Mouse (Mus musculus) hindbrain, embryonic 14.5 days (tissue): Measurements from ENCODE around the gene Gm11172. TPM values are rescaled to one million over a fixed set of nuclear protein-coding genes. Genes with fewer than 3 reads are reported as not detected.

Experiments used
- ATAC-seq: fragments of 200-750 bp; cut with Nextera tagmentation; 2 replicates; pipeline ENCODE4 v1.8.0; 2017; ENCODE audit warnings: moderate number of reproducible peaks, mild to moderate bottlenecking, moderate TSS enrichment, moderate library complexity; ENCODE audit not compliant: low FRiP score
- DNase-seq: peaks from one replicate; pipeline ENCODE4 v3.0.0-alpha.2; 2015; ENCODE audit warnings: low spot score
- H3K27ac ChIP-seq: fragments of 300-500 bp; sonication (generic); 2 replicates; pipeline ENCODE4 v1.5.1; 2014; ENCODE audit warnings: mild to moderate bottlenecking, moderate library complexity
- H3K27me3 ChIP-seq: fragments of 300-500 bp; sonication (generic); 2 replicates; pipeline ENCODE4 v1.6.1; 2014; ENCODE audit warnings: mild to moderate bottlenecking, low read length, mixed read lengths; ENCODE audit not compliant: control insufficient read depth, insufficient read depth
- H3K36me3 ChIP-seq: fragments of 300-500 bp; sonication (generic); replicated peaks from 2 replicates; pipeline ENCODE4 v1.6.1; 2014; ENCODE audit not compliant: control insufficient read depth, insufficient read depth
- H3K4me1 ChIP-seq: fragments of 300-500 bp; sonication (generic); replicated peaks from 2 replicates; pipeline ENCODE4 v1.6.1; 2014; ENCODE audit warnings: antibody characterized with exemption, low read length, mixed read lengths; ENCODE audit not compliant: control insufficient read depth, insufficient read depth
- H3K4me2 ChIP-seq: fragments of 300-500 bp; sonication (generic); replicated peaks from 2 replicates; pipeline ENCODE4 v1.6.1; 2014; ENCODE audit warnings: mild to moderate bottlenecking, moderate library complexity
- H3K4me3 ChIP-seq: fragments of 300-500 bp; sonication (generic); replicated peaks from 2 replicates; pipeline ENCODE4 v1.5.1; 2014; ENCODE audit warnings: mild to moderate bottlenecking, low read length
- H3K9ac ChIP-seq: fragments of 300-500 bp; sonication (generic); 2 replicates; pipeline ENCODE4 v1.6.1; 2014
- H3K9me3 ChIP-seq: fragments of 300-500 bp; sonication (generic); 2 replicates; pipeline ENCODE4 v1.6.1; 2016; ENCODE audit warnings: low read length; ENCODE audit not compliant: control insufficient read depth
- WGBS: fragments of 180-500 bp; shearing (Covaris S2); extraction: QIAGEN DNeasy Blood & Tissue Kit; methylation state at CpG from one replicate; pipeline ENCODE4 v1.1.7; 2014; 5-methylcytosine and 5-hydroxymethylcytosine counted together
- polyA plus RNA-seq: library from polyadenylated mRNA; unstranded; fragments of >200 nt; fragmentation: Nextera tagmentation; extraction: Ambion mirVana; gene quantifications from 2 replicates; pipeline ENCODE4 v1.2.1, GENCODE M21; 2014

Gm11172 gene
- polyA plus RNA-seq = not detected in 2 replicates

DNA sequence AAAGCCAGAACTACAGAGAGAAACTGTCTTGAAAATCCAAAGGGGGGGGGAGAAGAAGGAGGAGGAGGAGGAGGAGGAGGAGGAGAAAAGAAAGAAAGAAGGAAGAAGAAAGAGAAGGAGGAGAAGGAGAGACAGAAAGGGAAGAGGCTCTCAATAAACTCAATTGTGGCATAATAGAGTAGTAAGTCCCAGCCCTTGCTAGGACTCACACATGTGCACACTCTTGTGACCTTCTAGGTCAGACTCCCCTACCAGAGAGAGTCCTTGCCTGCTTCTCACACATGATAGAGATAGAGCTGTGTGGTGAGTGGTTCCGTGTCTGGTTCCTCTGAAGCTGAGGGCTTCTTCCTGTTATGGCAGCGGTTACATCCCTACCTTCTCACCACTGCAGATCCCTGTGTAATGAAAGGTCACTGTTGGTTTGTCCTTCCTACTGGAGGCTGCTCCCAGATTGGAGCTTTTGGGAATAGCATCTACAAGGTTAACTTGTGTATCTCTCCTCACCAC is at the start of gene Gm11172:
Gene Gm11172 (plus strand): TSS at position 51 of the 507 bp plus-strand sequence.
- WGBS = 87% methylated on average over 2 of the region's 2 CpGs
- ATAC-seq = no peak
- H3K27ac ChIP-seq = no peak within 1 kb of the TSS
- H3K4me3 ChIP-seq = no peak within 1 kb of the TSS
- H3K36me3 ChIP-seq = no peaks in the 10 kb centered on the region
- no peaks in the 10 kb centered on the region for H3K9me3 ChIP-seq
- H3K4me2 ChIP-seq = no peak within 1 kb of the TSS
- DNase-seq = no peak
- no peaks in the 10 kb centered on the region for H3K4me1 ChIP-seq
- no peak within 1 kb of the TSS for H3K9ac ChIP-seq
- no peaks in the 10 kb centered on the region for H3K27me3 ChIP-seq

DNA sequence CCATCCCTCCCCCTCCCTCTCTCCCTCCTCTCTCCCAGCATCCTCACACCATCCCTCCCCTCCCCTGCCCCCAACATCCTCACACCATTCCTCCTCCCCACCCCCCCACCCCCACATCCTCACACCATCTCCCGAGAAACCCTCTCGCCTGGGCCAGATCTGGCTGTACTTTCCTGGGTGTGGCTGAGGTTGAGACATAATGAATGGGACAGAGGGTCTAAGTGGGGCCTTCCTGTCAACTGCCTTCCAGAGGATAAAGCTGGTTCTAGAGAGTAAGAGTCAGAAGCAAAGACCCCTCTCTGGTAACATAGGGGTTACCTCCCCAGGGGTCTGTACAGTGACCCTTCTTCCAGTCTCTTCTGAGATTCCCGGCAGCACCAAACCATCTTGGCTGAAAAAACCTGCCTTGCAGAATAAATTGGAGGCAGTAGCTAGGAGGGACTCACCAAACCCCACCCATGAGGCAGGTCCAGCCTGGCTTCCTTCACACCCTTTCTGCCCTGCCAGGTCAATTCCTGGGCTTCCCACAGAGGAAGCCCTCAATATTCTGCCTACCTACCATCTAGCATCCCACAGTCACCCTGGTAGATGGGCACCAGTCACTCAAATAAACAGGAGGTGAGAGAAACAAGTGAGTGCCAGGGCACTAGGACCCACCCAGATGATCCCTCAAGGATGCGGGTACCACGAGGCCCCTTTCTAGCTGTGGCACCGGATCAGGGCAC is 49.0 kb upstream of the Gm11172 start:
- no peak overlapping the region for H3K4me2 ChIP-seq
- H3K4me1 ChIP-seq = no peaks in the 10 kb centered on the region
- no peak overlapping the region for H3K9ac ChIP-seq
- no peak overlapping the region for H3K27ac ChIP-seq
- no peak overlapping the region for H3K4me3 ChIP-seq
- H3K27me3 ChIP-seq = no peaks in the 10 kb centered on the region
- ATAC-seq (no peak), DNase-seq (no peak)
- 55% methylated on average over 6 of the region's 6 CpGs for WGBS
- no peaks in the 10 kb centered on the region for H3K9me3 ChIP-seq
- H3K36me3 ChIP-seq = no peaks in the 10 kb centered on the region

DNA sequence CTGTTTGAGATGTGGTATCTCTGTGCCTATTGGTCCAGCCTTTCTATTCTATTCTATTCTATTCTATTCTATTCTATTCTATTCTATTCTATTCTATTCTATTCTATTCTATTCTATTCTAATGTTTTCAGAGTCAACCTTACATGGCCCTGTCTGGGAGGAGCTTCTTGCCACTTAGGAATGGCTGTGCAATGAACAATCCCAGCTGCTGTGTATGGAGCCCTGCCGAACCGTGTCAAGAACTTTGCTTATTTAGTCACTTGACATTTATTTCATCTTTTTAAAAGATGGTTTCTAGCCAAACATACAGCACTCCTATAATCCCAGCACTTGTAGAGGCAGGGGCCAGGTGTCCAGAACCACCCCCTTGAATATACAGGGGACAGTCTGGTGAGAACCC is 48.4 kb upstream of the Gm11172 start:
- Histone ChIP-seq H3K27ac (no peak overlapping the region), H3K9ac (no peak overlapping the region), H3K4me3 (no peak overlapping the region), H3K36me3 (no peaks in the 10 kb centered on the region), H3K27me3 (no peaks in the 10 kb centered on the region), H3K4me2 (no peak overlapping the region), H3K4me1 (no peaks in the 10 kb centered on the region), H3K9me3 (no peaks in the 10 kb centered on the region)
- DNase-seq (no peak), ATAC-seq (no peak)
- WGBS = 54% methylated on average over 2 of the region's 2 CpGs

DNA sequence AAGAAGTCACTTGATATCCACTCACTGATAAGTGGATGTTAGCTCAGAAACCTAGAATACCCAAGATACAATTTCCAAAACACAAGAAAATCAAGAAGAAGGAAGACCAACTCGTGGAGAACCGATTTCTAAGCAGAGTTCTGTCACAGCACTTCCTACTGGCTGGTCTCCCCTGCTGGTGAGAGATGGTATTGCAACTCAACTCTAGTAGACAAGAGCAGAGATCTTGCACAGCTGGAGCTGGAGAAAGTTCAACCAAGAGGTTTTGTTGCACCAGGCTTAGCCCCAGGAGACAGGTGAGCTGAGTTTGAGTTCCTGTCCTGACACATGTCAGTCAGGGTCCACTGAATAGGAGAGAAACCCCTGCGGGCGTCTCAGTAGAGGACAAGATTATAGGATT is 45.6 kb upstream of the Gm11172 start:
- H3K27me3 ChIP-seq = no peaks in the 10 kb centered on the region; the same call in 1 of the 2 replicates
- no peaks in the 10 kb centered on the region for H3K36me3 ChIP-seq
- H3K4me1 ChIP-seq = no peaks in the 10 kb centered on the region
- WGBS = 51% methylated on average over 4 of the region's 4 CpGs
- H3K9ac ChIP-seq = no peak overlapping the region
- H3K4me2 ChIP-seq = no peak overlapping the region
- ATAC-seq (no peak), DNase-seq (peak; percentile 79)
- H3K9me3 ChIP-seq = no peaks in the 10 kb centered on the region
- no peak overlapping the region for H3K27ac ChIP-seq
- H3K4me3 ChIP-seq = no peak overlapping the region

DNA sequence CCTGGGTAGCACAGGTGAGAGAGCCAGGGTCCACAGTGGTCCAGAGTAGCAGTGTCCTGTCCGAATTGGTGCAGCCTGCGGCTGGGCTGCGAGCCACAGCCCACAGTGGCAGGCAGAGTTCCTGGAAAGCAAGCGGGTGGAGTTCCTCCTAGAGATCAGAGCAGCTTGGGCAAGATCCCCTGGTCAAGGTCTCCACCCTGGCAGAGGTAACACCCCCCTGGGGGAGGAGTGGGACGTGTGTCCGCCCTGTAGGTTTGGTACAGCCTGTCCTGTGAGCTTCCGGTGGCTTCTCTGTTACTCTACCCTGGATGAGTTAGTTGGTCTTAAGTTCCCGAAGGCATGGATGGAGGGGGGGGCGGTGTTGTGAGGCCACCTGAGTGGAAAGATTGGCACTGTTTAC is 43.9 kb upstream of the Gm11172 start:
- H3K27ac ChIP-seq = no peak overlapping the region
- no peak for ATAC-seq

GRCm38 (mm10) chr16:10769661-10770060 is 43.1 kb upstream of the Gm11172 start:
- 42% methylated on average over 2 of the region's 2 CpGs for WGBS
- Histone ChIP-seq H3K9ac (no peak overlapping the region), H3K9me3 (no peaks in the 10 kb centered on the region), H3K4me1 (no peaks in the 10 kb centered on the region), H3K36me3 (no peaks in the 10 kb centered on the region), H3K27me3 (no peaks in the 10 kb centered on the region; the same call in 1 of the 2 replicates), H3K27ac (no peak overlapping the region), H3K4me3 (no peak overlapping the region), H3K4me2 (no peak overlapping the region)
- DNase-seq (no peak), ATAC-seq (no peak)

More for the DNA sequence above, 43.9 kb upstream of the Gm11172 start:
- Histone ChIP-seq H3K4me2 (no peak overlapping the region), H3K9ac (no peak overlapping the region), H3K36me3 (no peaks in the 10 kb centered on the region), H3K4me3 (no peak overlapping the region), H3K4me1 (no peaks in the 10 kb centered on the region), H3K9me3 (no peaks in the 10 kb centered on the region), H3K27me3 (no peaks in the 10 kb centered on the region; the same call in 1 of the 2 replicates)
- WGBS = 68% methylated on average over 9 of the region's 9 CpGs
- no peak for DNase-seq

DNA sequence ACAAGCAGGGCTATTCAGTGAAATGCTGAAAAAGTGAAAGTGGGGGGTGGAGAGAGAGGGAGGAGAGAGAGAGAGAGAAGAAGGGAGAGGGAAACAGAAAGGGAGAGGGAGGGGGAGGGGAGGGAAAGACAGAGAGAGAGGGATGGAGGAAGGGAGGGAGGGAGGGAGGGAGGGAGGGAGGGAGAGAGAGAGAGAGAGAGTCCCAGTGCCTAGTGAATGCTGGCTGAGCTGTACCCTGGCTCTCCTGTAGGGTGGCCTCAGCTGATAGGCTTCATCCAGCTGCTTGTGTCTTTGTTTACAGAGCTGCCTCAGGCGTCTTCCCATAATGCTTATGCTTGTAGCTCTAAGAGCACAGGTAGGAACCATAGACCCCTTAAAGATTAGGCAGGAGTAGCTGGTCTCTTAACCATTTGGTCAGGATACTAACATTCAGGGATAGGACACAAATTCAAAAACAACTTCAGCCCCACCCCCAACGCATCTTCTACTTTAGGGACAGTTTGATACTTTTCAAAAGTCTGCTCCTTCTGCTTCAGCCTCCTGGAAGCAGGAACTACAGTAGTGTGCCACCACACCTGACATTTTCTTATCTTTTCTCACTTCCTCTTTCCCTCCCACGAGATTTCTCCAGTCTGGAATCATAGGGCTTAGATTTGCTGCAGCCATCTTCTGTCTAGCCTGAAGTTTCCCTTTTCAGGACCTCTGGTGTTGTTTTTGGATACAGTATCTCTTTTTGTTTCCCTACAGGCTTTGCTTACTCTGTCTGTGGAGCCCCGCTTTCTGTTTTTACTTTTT is 42.0 kb upstream of the Gm11172 start:
- WGBS = 60% methylated on average over 4 of the region's 4 CpGs
- Histone ChIP-seq H3K4me3 (no peak overlapping the region), H3K4me2 (no peak overlapping the region), H3K27ac (no peak overlapping the region), H3K27me3 (no peaks in the 10 kb centered on the region; the same call in 1 of the 2 replicates), H3K9me3 (no peaks in the 10 kb centered on the region), H3K4me1 (no peaks in the 10 kb centered on the region), H3K9ac (no peak overlapping the region), H3K36me3 (no peaks in the 10 kb centered on the region)
- ATAC-seq = no peak
- no peak for DNase-seq

- WGBS = 60% methylated on average over 19 of the region's 19 CpGs
- H3K27ac ChIP-seq = no peak overlapping the region
These were observed 40.8 kb upstream of the Gm11172 start for GRCm38 (mm10) chr16:10771769-10772510.

DNA sequence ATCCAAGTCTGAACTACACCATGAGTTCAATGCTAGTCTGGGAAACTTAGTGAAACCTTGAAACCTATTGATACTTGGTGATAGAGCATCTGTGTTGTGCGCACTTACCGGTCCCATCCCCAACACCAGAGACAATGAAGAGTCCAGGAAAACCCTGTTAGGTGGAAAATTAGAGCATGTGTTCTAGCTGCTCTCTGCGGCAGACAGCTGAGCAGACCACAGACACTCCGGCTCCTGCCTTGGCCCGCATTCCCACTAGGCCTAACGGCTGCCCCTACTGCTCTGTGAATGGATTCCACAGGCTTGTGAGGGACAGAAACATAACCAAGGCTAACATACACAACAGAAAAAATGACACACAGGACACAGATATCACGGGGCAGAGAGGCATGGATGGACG is 39.2 kb upstream of the Gm11172 start:
- Histone ChIP-seq H3K4me1 (no peaks in the 10 kb centered on the region), H3K9ac (no peak overlapping the region), H3K36me3 (no peaks in the 10 kb centered on the region), H3K9me3 (no peaks in the 10 kb centered on the region), H3K27me3 (no peaks in the 10 kb centered on the region; the same call in 1 of the 2 replicates), H3K4me3 (no peak overlapping the region), H3K4me2 (no peak overlapping the region), H3K27ac (no peak overlapping the region)
- DNase-seq (no peak), ATAC-seq (no peak)
- WGBS = 81% methylated on average over 8 of the region's 8 CpGs

More at GRCm38 (mm10) chr16:10771769-10772510, 40.8 kb upstream of the Gm11172 start:
- Histone ChIP-seq H3K9ac (no peak overlapping the region), H3K27me3 (no peaks in the 10 kb centered on the region; the same call in 1 of the 2 replicates), H3K36me3 (no peaks in the 10 kb centered on the region), H3K4me3 (no peak overlapping the region), H3K4me1 (no peaks in the 10 kb centered on the region), H3K4me2 (no peak overlapping the region), H3K9me3 (no peaks in the 10 kb centered on the region)
- DNase-seq (no peak), ATAC-seq (no peak)
